Mouse (Mus musculus): ENCODE measurements around the gene Plekhd1. TPM values are rescaled to one million over a fixed set of nuclear protein-coding genes. Genes with fewer than 3 reads are reported as not detected.

Plekhd1 gene
- polyA plus RNA-seq, 1 experiment from 2014 or later = 1.4 TPM

GRCm38 (mm10) chr12:80689696-80690095, 2.7 kb upstream of the Plekhd1 start:
- ATAC-seq (ENCODE audit: low read depth) = no peak
- DNase-seq (ENCODE audit: low spot score) = peak; percentile 16

GRCm38 (mm10) chr12:80691671-80692091, 710 bp upstream of the Plekhd1 start:
- Histone ChIP-seq H3K9ac (ENCODE audit: low read depth, low read length) (no peak overlapping the region), H3K27me3 (replicated peaks; ENCODE audit: control insufficient read depth, insufficient read depth, low read length) (peaks cover 44% of the 10 kb centered on the region), H3K36me3 (ENCODE audit: control insufficient read depth, insufficient read depth, low read length) (no peaks in the 10 kb centered on the region), H3K4me1 (ENCODE audit: control insufficient read depth, insufficient read depth, low read length) (peaks cover 15% of the 10 kb centered on the region), H3K4me3 (ENCODE audit: low read depth, low read length) (peak overlapping the region; percentile 42), H3K4me2 (ENCODE audit: low read depth, low read length) (peak overlapping the region; percentile 62), H3K9me3 (ENCODE audit: control insufficient read depth, low read length) (no peaks in the 10 kb centered on the region), H3K27ac (replicated peaks; ENCODE audit: low read depth, low read length) (no peak overlapping the region)
- DNase-seq (ENCODE audit: low spot score) (peak; percentile 5), ATAC-seq (ENCODE audit: low read depth) (no peak)
- WGBS = 6% methylated on average over 12 of the region's 12 CpGs

More at GRCm38 (mm10) chr12:80689696-80690095, 2.7 kb upstream of the Plekhd1 start:
- H3K27me3 ChIP-seq (replicated peaks; ENCODE audit: control insufficient read depth, insufficient read depth, low read length) = peaks cover 38% of the 10 kb centered on the region
- 47% methylated on average over 5 of the region's 5 CpGs for WGBS
- no peaks in the 10 kb centered on the region for H3K36me3 ChIP-seq (ENCODE audit: control insufficient read depth, insufficient read depth, low read length)
- no peak overlapping the region for H3K9ac ChIP-seq (ENCODE audit: low read depth, low read length)
- H3K4me3 ChIP-seq (ENCODE audit: low read depth, low read length) = no peak overlapping the region
- H3K27ac ChIP-seq (replicated peaks; ENCODE audit: low read depth, low read length) = no peak overlapping the region
- peaks cover 15% of the 10 kb centered on the region for H3K4me1 ChIP-seq (ENCODE audit: control insufficient read depth, insufficient read depth, low read length)
- H3K4me2 ChIP-seq (ENCODE audit: low read depth, low read length) = no peak overlapping the region
- H3K9me3 ChIP-seq (ENCODE audit: control insufficient read depth, low read length) = no peaks in the 10 kb centered on the region

GRCm38 (mm10) chr12:80693700-80694099, 1.3 kb downstream of the Plekhd1 start:
- no peak overlapping the region for H3K4me3 ChIP-seq (ENCODE audit: low read depth, low read length)
- H3K4me1 ChIP-seq (ENCODE audit: control insufficient read depth, insufficient read depth, low read length) = peaks cover 15% of the 10 kb centered on the region
- H3K27me3 ChIP-seq (replicated peaks; ENCODE audit: control insufficient read depth, insufficient read depth, low read length) = peaks cover 44% of the 10 kb centered on the region
- ATAC-seq (ENCODE audit: low read depth) (no peak), DNase-seq (ENCODE audit: low spot score) (no peak)
- no peaks in the 10 kb centered on the region for H3K9me3 ChIP-seq (ENCODE audit: control insufficient read depth, low read length)
- no peak overlapping the region for H3K9ac ChIP-seq (ENCODE audit: low read depth, low read length)
- no peak overlapping the region for H3K27ac ChIP-seq (replicated peaks; ENCODE audit: low read depth, low read length)
- 40% methylated on average over 2 of the region's 2 CpGs for WGBS
- no peak overlapping the region for H3K4me2 ChIP-seq (ENCODE audit: low read depth, low read length)
- H3K36me3 ChIP-seq (ENCODE audit: control insufficient read depth, insufficient read depth, low read length) = no peaks in the 10 kb centered on the region

GRCm38 (mm10) chr12:80695004-80695403, 2.6 kb downstream of the Plekhd1 start:
- Histone ChIP-seq H3K4me3 (ENCODE audit: low read depth, low read length) (no peak overlapping the region), H3K27ac (replicated peaks; ENCODE audit: low read depth, low read length) (no peak overlapping the region), H3K27me3 (replicated peaks; ENCODE audit: control insufficient read depth, insufficient read depth, low read length) (peaks cover 44% of the 10 kb centered on the region), H3K9me3 (ENCODE audit: control insufficient read depth, low read length) (no peaks in the 10 kb centered on the region), H3K36me3 (ENCODE audit: control insufficient read depth, insufficient read depth, low read length) (no peaks in the 10 kb centered on the region), H3K4me1 (ENCODE audit: control insufficient read depth, insufficient read depth, low read length) (peaks cover 15% of the 10 kb centered on the region), H3K9ac (ENCODE audit: low read depth, low read length) (no peak overlapping the region), H3K4me2 (ENCODE audit: low read depth, low read length) (no peak overlapping the region)
- ATAC-seq (ENCODE audit: low read depth) (no peak), DNase-seq (ENCODE audit: low spot score) (no peak)
- WGBS = 69% methylated on average over 3 of the region's 3 CpGs

GRCm38 (mm10) chr12:80698526-80699143, 6.2 kb downstream of the Plekhd1 start:
- Histone ChIP-seq H3K4me3 (ENCODE audit: low read depth, low read length) (no peak overlapping the region), H3K4me2 (ENCODE audit: low read depth, low read length) (no peak overlapping the region), H3K9ac (ENCODE audit: low read depth, low read length) (no peak overlapping the region), H3K9me3 (ENCODE audit: control insufficient read depth, low read length) (no peaks in the 10 kb centered on the region), H3K4me1 (ENCODE audit: control insufficient read depth, insufficient read depth, low read length) (no peaks in the 10 kb centered on the region), H3K36me3 (ENCODE audit: control insufficient read depth, insufficient read depth, low read length) (no peaks in the 10 kb centered on the region), H3K27me3 (replicated peaks; ENCODE audit: control insufficient read depth, insufficient read depth, low read length) (peaks cover 15% of the 10 kb centered on the region), H3K27ac (replicated peaks; ENCODE audit: low read depth, low read length) (no peak overlapping the region)
- DNase-seq (ENCODE audit: low spot score) (no peak), ATAC-seq (ENCODE audit: low read depth) (no peak)
- 88% methylated on average over 5 of the region's 5 CpGs for WGBS

- H3K4me1 ChIP-seq (ENCODE audit: control insufficient read depth, insufficient read depth, low read length) = no peaks in the 10 kb centered on the region
- peaks cover 11% of the 10 kb centered on the region for H3K27me3 ChIP-seq (replicated peaks; ENCODE audit: control insufficient read depth, insufficient read depth, low read length)
- no peaks in the 10 kb centered on the region for H3K9me3 ChIP-seq (ENCODE audit: control insufficient read depth, low read length)
- no peak overlapping the region for H3K4me3 ChIP-seq (ENCODE audit: low read depth, low read length)
- no peak for ATAC-seq (ENCODE audit: low read depth)
- WGBS = 63% methylated on average over 2 of the region's 2 CpGs
- H3K36me3 ChIP-seq (ENCODE audit: control insufficient read depth, insufficient read depth, low read length) = no peaks in the 10 kb centered on the region
- DNase-seq (ENCODE audit: low spot score) = no peak
- no peak overlapping the region for H3K4me2 ChIP-seq (ENCODE audit: low read depth, low read length)
- no peak overlapping the region for H3K9ac ChIP-seq (ENCODE audit: low read depth, low read length)
- no peak overlapping the region for H3K27ac ChIP-seq (replicated peaks; ENCODE audit: low read depth, low read length)
Observed at GRCm38 (mm10) chr12:80699144-80699531, 6.7 kb downstream of the Plekhd1 start.

- 63% methylated on average over 7 of the region's 7 CpGs for WGBS
- Histone ChIP-seq H3K36me3 (ENCODE audit: control insufficient read depth, insufficient read depth, low read length) (no peaks in the 10 kb centered on the region), H3K4me2 (ENCODE audit: low read depth, low read length) (no peak overlapping the region), H3K27me3 (replicated peaks; ENCODE audit: control insufficient read depth, insufficient read depth, low read length) (no peaks in the 10 kb centered on the region), H3K4me1 (ENCODE audit: control insufficient read depth, insufficient read depth, low read length) (peaks cover 2% of the 10 kb centered on the region; the same call in 1 of the 2 replicates), H3K9me3 (ENCODE audit: control insufficient read depth, low read length) (no peaks in the 10 kb centered on the region), H3K4me3 (ENCODE audit: low read depth, low read length) (no peak overlapping the region), H3K27ac (replicated peaks; ENCODE audit: low read depth, low read length) (no peak overlapping the region), H3K9ac (ENCODE audit: low read depth, low read length) (no peak overlapping the region)
- DNase-seq (ENCODE audit: low spot score) (peak; percentile 26), ATAC-seq (ENCODE audit: low read depth) (no peak)
Observed at GRCm38 (mm10) chr12:80701332-80701731, 8.9 kb downstream of the Plekhd1 start.

- Histone ChIP-seq H3K9me3 (ENCODE audit: control insufficient read depth, low read length) (no peaks in the 10 kb centered on the region), H3K4me1 (ENCODE audit: control insufficient read depth, insufficient read depth, low read length) (peaks cover 7% of the 10 kb centered on the region; the same call in 1 of the 2 replicates), H3K4me3 (ENCODE audit: low read depth, low read length) (no peak overlapping the region), H3K27me3 (replicated peaks; ENCODE audit: control insufficient read depth, insufficient read depth, low read length) (no peaks in the 10 kb centered on the region), H3K9ac (ENCODE audit: low read depth, low read length) (no peak overlapping the region), H3K27ac (replicated peaks; ENCODE audit: low read depth, low read length) (no peak overlapping the region), H3K36me3 (ENCODE audit: control insufficient read depth, insufficient read depth, low read length) (no peaks in the 10 kb centered on the region), H3K4me2 (ENCODE audit: low read depth, low read length) (no peak overlapping the region)
- DNase-seq (ENCODE audit: low spot score) (peak; percentile 30), ATAC-seq (ENCODE audit: low read depth) (peak; percentile 9; the same call in 1 of the 2 replicates)
- 56% methylated on average over 11 of the region's 11 CpGs for WGBS
Observed at GRCm38 (mm10) chr12:80706208-80706914, 14.0 kb downstream of the Plekhd1 start.
